Mouse (Mus musculus) heart, postnatal 0 days (tissue): ENCODE measurements around the gene Zkscan6. TPM values are rescaled to one million over a fixed set of nuclear protein-coding genes. Genes with fewer than 3 reads are reported as not detected.

Experiments
- ATAC-seq: fragments of 200-750 bp; cut with Nextera tagmentation; 2 replicates; pipeline ENCODE4 v1.8.0; 2017; ENCODE audit warnings: low read depth, moderate number of reproducible peaks, moderate library complexity; ENCODE audit not compliant: insufficient read depth
- DNase-seq: peaks from one replicate; pipeline ENCODE4 v3.0.0-alpha.2; 2016; ENCODE audit warnings: low spot score
- H3K27ac ChIP-seq: fragments of 300-500 bp; sonication (generic); 2 replicates; pipeline ENCODE4 v1.5.1; 2014; ENCODE audit warnings: low read depth, mild to moderate bottlenecking
- H3K27me3 ChIP-seq: fragments of 300-500 bp; sonication (generic); 2 replicates; pipeline ENCODE4 v1.6.1; 2014; ENCODE audit warnings: low read length, mixed read lengths; ENCODE audit not compliant: control insufficient read depth, insufficient read depth
- H3K36me3 ChIP-seq: fragments of 300-500 bp; sonication (generic); replicated peaks from 2 replicates; pipeline ENCODE4 v1.6.1; 2014; ENCODE audit warnings: low read length, mixed read lengths; ENCODE audit not compliant: control insufficient read depth, insufficient read depth
- H3K4me1 ChIP-seq: fragments of 300-500 bp; sonication (generic); 2 replicates; pipeline ENCODE4 v1.6.1; 2014; ENCODE audit warnings: antibody characterized with exemption; ENCODE audit not compliant: control insufficient read depth, insufficient read depth
- H3K4me2 ChIP-seq: fragments of 300-500 bp; sonication (generic); 2 replicates; pipeline ENCODE4 v1.6.1; 2014; ENCODE audit warnings: low read depth, mild to moderate bottlenecking, low read length, moderate library complexity
- H3K4me3 ChIP-seq: fragments of 300-500 bp; sonication (generic); 2 replicates; pipeline ENCODE4 v1.5.1; 2014; ENCODE audit warnings: low read depth, low read length
- H3K9ac ChIP-seq: fragments of 300-500 bp; sonication (generic); replicated peaks from 2 replicates; pipeline ENCODE4 v1.6.1; 2014; ENCODE audit warnings: low read depth, low read length, mixed read lengths
- H3K9me3 ChIP-seq: fragments of 300-500 bp; sonication (generic); replicated peaks from 2 replicates; pipeline ENCODE4 v1.6.1; 2016; ENCODE audit warnings: low read length; ENCODE audit not compliant: control insufficient read depth
- CTCF ChIP-seq: IDR thresholded peaks from 2 replicates; pipeline ENCODE4 v1.5.1; 2016; ENCODE audit warnings: antibody characterized with exemption, control low read depth, low read depth
- EP300 ChIP-seq: IDR thresholded peaks from 2 replicates; pipeline ENCODE4 v1.6.1; 2016; ENCODE audit warnings: antibody characterized with exemption, low read depth
- WGBS: fragments of 180-500 bp; shearing (Covaris S2); extraction: QIAGEN DNeasy Blood & Tissue Kit; methylation state at CpG from one replicate; pipeline ENCODE4 v1.1.7; 2014; 5-methylcytosine and 5-hydroxymethylcytosine counted together
- polyA plus RNA-seq: library from polyadenylated mRNA; unstranded; fragments of >200 nt; fragmentation: Nextera tagmentation; extraction: Ambion mirVana; gene quantifications from 2 replicates; pipeline ENCODE4 v1.2.1, GENCODE M21; 2015
- total RNA-seq: library from RNA; depleted of rRNA; stranded (reverse); fragments of >200 nt; gene quantifications from 2 replicates; pipeline ENCODE4 v1.2.3, GENCODE M21; 2014; ENCODE audit warnings: low replicate concordance; rRNA removed

The Zkscan6 gene
- total and polyA plus RNA-seq, 2 experiments from 2014 or later = 7.3 to 9.1 TPM

- Histone ChIP-seq H3K27me3 (no peaks in the 10 kb centered on the region), H3K4me3 (no peak overlapping the region), H3K36me3 (peaks cover 51% of the 10 kb centered on the region), H3K9ac (no peak overlapping the region), H3K4me2 (no peak overlapping the region), H3K4me1 (no peaks in the 10 kb centered on the region), H3K9me3 (no peaks in the 10 kb centered on the region), H3K27ac (no peak overlapping the region)
- no peak for TF ChIP-seq CTCF
- no peak for TF ChIP-seq EP300
- ATAC-seq = no peak
- DNase-seq = no peak
- WGBS = 78% methylated on average over 3 of the region's 3 CpGs
These were observed 17.6 kb downstream of the Zkscan6 start for GRCm38 (mm10) chr11:65824556-65824955.

- Histone ChIP-seq H3K9me3 (no peaks in the 10 kb centered on the region), H3K4me1 (no peaks in the 10 kb centered on the region), H3K36me3 (no peaks in the 10 kb centered on the region), H3K4me3 (no peak overlapping the region), H3K4me2 (no peak overlapping the region), H3K27me3 (no peaks in the 10 kb centered on the region), H3K27ac (no peak overlapping the region), H3K9ac (no peak overlapping the region)
- DNase-seq (no peak), ATAC-seq (peak; percentile 41; the same call in 1 of the 2 replicates)
- TF ChIP-seq EP300 (no peak), CTCF (no peak)
- 40% methylated on average over 8 of the region's 8 CpGs for WGBS
These were observed 32.0 kb downstream of the Zkscan6 start for GRCm38 (mm10) chr11:65838999-65839398.

- no peaks in the 10 kb centered on the region for H3K4me1 ChIP-seq
- H3K9me3 ChIP-seq = no peaks in the 10 kb centered on the region
- ATAC-seq = no peak
- no peak overlapping the region for H3K4me3 ChIP-seq
- no peak for DNase-seq
- H3K4me2 ChIP-seq = no peak overlapping the region
- H3K27me3 ChIP-seq = no peaks in the 10 kb centered on the region
- WGBS = 46% methylated on average over 5 of the region's 5 CpGs
- H3K36me3 ChIP-seq = no peaks in the 10 kb centered on the region
- no peak overlapping the region for H3K27ac ChIP-seq
- H3K9ac ChIP-seq = no peak overlapping the region
- TF ChIP-seq CTCF = no peak
- no peak for TF ChIP-seq EP300
These were observed 39.5 kb downstream of the Zkscan6 start for GRCm38 (mm10) chr11:65846446-65846845.

- Histone ChIP-seq H3K27ac (no peak overlapping the region), H3K4me1 (no peaks in the 10 kb centered on the region), H3K27me3 (no peaks in the 10 kb centered on the region), H3K4me2 (no peak overlapping the region), H3K9me3 (no peaks in the 10 kb centered on the region), H3K36me3 (no peaks in the 10 kb centered on the region), H3K4me3 (no peak overlapping the region), H3K9ac (no peak overlapping the region)
- no peak for DNase-seq
- ATAC-seq = no peak
- TF ChIP-seq CTCF (peak; percentile 42), EP300 (no peak)
- WGBS = 19% methylated on average over 1 of the region's 1 CpGs
These were observed 45.1 kb downstream of the Zkscan6 start for GRCm38 (mm10) chr11:65852066-65852465.

GRCm38 (mm10) chr11:65861476-65861875 lies 54.5 kb downstream of the Zkscan6 start:
- Histone ChIP-seq H3K27ac (no peak overlapping the region), H3K4me1 (no peaks in the 10 kb centered on the region), H3K36me3 (no peaks in the 10 kb centered on the region), H3K27me3 (no peaks in the 10 kb centered on the region), H3K9ac (no peak overlapping the region), H3K4me3 (no peak overlapping the region), H3K9me3 (no peaks in the 10 kb centered on the region), H3K4me2 (no peak overlapping the region)
- 80% methylated on average over 4 of the region's 4 CpGs for WGBS
- TF ChIP-seq EP300 = no peak
- no peak for TF ChIP-seq CTCF
- DNase-seq (no peak), ATAC-seq (no peak)

- H3K4me2 ChIP-seq = no peak overlapping the region
- H3K36me3 ChIP-seq = no peaks in the 10 kb centered on the region
- WGBS = 73% methylated on average over 1 of the region's 1 CpGs
- H3K27ac ChIP-seq = no peak overlapping the region
- H3K9me3 ChIP-seq = no peaks in the 10 kb centered on the region
- DNase-seq (no peak), ATAC-seq (no peak)
- H3K4me1 ChIP-seq = no peaks in the 10 kb centered on the region
- H3K9ac ChIP-seq = no peak overlapping the region
- TF ChIP-seq CTCF (no peak), EP300 (no peak)
- H3K27me3 ChIP-seq = no peaks in the 10 kb centered on the region
- no peak overlapping the region for H3K4me3 ChIP-seq
These were observed 70.3 kb downstream of the Zkscan6 start for GRCm38 (mm10) chr11:65877146-65877775.

Other genes with a start within 250 kb of the Zkscan6 start
- 77.9 and 105 TPM in 2 replicates for gene Map2k4, start 18.9 kb upstream of the Zkscan6 start, total RNA-seq
- gene Map2k4, start 18.9 kb upstream of the Zkscan6 start, polyA plus RNA-seq = 50.0 and 55.5 TPM in 2 replicates